Mouse (Mus musculus) cortical plate, adult 2 months (tissue): Measurements from ENCODE around the gene Mfsd6.

ENCODE experiments used
- CTCF ChIP-seq: fragments of 200-500 bp; IDR thresholded peaks from 2 replicates; pipeline ENCODE4 v1.5.1; 2011; ENCODE audit warnings: mild to moderate bottlenecking, control low read depth, low read length; ENCODE audit not compliant: insufficient read depth; ENCODE audit errors: extremely low read depth
- POLR2A ChIP-seq: fragments of 200-500 bp; IDR thresholded peaks from 2 replicates; pipeline ENCODE4 v1.6.1; 2011; ENCODE audit warnings: mild to moderate bottlenecking, low read length, control low read depth; ENCODE audit not compliant: insufficient read depth; ENCODE audit errors: extremely low read depth

- no peak for TF ChIP-seq CTCF
- TF ChIP-seq POLR2A: no peak
These were observed 27.1 kb upstream of the Mfsd6 start for GRCm38 (mm10) chr1:52754331-52754730.
